Comparison of ENCODE assay signal across 16 mouse cellular contexts in the genomic region with DNA sequence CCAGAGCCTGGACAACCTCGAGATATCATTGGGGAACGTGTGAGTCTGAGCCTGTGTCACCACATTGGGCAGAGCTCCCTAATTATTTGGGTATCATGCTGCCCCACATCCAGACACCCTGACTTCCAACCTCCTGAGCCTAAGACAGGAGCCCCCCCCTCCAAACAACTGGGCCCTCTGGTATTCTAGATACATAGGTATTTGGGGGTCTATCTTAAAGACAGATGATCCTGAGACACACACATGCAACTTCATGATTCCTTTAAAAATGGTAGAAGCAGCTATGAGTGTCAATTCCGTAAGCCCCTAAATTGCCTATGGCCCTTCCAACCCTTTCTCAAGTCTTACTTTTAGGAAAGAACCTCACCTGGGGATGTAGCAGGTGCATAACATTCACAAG. TPM values are rescaled to one million over a fixed set of nuclear protein-coding genes. Genes with fewer than 3 reads are reported as not detected.
DNase-seq lines count a peak whose midpoint lies in the region; ATAC-seq and TF ChIP-seq lines count a peak whose summit lies in the region.
"Had no signal": no experiment of that assay in that cellular context is flagged by ENCODE, and none has a peak within 500 bp of the region (broad histone marks: within the 10 kb centered on the region; RNA-seq: fewer than 3 reads in every experiment).

No protein-coding gene starts in this region.

- H3K36me3 ChIP-seq in heart, embryonic 13.5 days, result peaks cover 80% of the 10 kb centered on the region
- peaks cover 90% of the 10 kb centered on the region for H3K36me3 ChIP-seq in G1E (replicated peaks)
- peaks cover 75% of the 10 kb centered on the region for H3K36me3 ChIP-seq in forebrain, embryonic 13.5 days (ENCODE audit: poor library complexity, severe bottlenecking)
- H3K36me3 ChIP-seq in midbrain, embryonic 12.5 days, result peaks cover 66% of the 10 kb centered on the region

- 47% methylated on average over 3 of the region's 3 CpGs for WGBS in heart, embryonic 13.5 days
- 65% methylated on average over 3 of the region's 3 CpGs for WGBS in forebrain, embryonic 13.5 days
- WGBS in midbrain, embryonic 12.5 days, result 69% methylated on average over 3 of the region's 3 CpGs

- H3K9ac ChIP-seq in heart, embryonic 13.5 days, result no peak overlapping the region
- H3K9ac ChIP-seq in forebrain, embryonic 13.5 days, result peak overlapping the region; percentile 6; the same call in 1 of the 2 replicates
- no peak overlapping the region for H3K9ac ChIP-seq in midbrain, embryonic 12.5 days (replicated peaks)
- H3K9ac ChIP-seq: liver, embryonic 14.5 days had no signal

- no peaks in the 10 kb centered on the region for H3K9me3 ChIP-seq in heart, embryonic 13.5 days
- peaks cover 4% of the 10 kb centered on the region; the same call in 1 of the 2 replicates for H3K9me3 ChIP-seq in G1E (replicated peaks)
- no peaks in the 10 kb centered on the region for H3K9me3 ChIP-seq in forebrain, embryonic 13.5 days (replicated peaks)
- no peaks in the 10 kb centered on the region for H3K9me3 ChIP-seq in midbrain, embryonic 12.5 days

- H3K4me1 ChIP-seq in heart, embryonic 13.5 days, result peaks cover 9% of the 10 kb centered on the region
- H3K4me1 ChIP-seq in G1E (ENCODE audit: insufficient read depth, low read depth, low read length), result peaks cover 60% of the 10 kb centered on the region
- peaks cover 16% of the 10 kb centered on the region; the same call in 1 of the 2 replicates for H3K4me1 ChIP-seq in forebrain, embryonic 13.5 days
- H3K4me1 ChIP-seq in midbrain, embryonic 12.5 days, result peaks cover 16% of the 10 kb centered on the region

- H3K4me3 ChIP-seq in heart, embryonic 13.5 days, result no peak overlapping the region
- peak overlapping the region; percentile 83; the same call in 1 of the 2 replicates for H3K4me3 ChIP-seq in G1E (ENCODE audit: low read depth, low read length)
- 0 out of 2 replicates have a peak overlapping the region, but pooled peaks have one; percentile 3 for H3K4me3 ChIP-seq in forebrain, embryonic 13.5 days
- no peak overlapping the region for H3K4me3 ChIP-seq in midbrain, embryonic 12.5 days

- no peak for ATAC-seq in heart, embryonic 13.5 days (ENCODE audit: extremely low read depth, insufficient number of reproducible peaks, low FRiP score, low TSS enrichment)
- ATAC-seq in G1E (ENCODE audit: extremely low read depth, insufficient number of reproducible peaks, low FRiP score, poor library complexity, severe bottlenecking), result no peak
- ATAC-seq in forebrain, embryonic 13.5 days, result no peak
- no peak for ATAC-seq in midbrain, embryonic 12.5 days (ENCODE audit: low FRiP score, low read depth)

- no peaks in the 10 kb centered on the region for H3K27me3 ChIP-seq in heart, embryonic 13.5 days (replicated peaks)
- H3K27me3 ChIP-seq in G1E (ENCODE audit: insufficient read depth, low read length), result no peaks in the 10 kb centered on the region
- no peaks in the 10 kb centered on the region for H3K27me3 ChIP-seq in forebrain, embryonic 13.5 days
- no peaks in the 10 kb centered on the region for H3K27me3 ChIP-seq in midbrain, embryonic 12.5 days
- H3K27me3 ChIP-seq: Patski had no signal

- DNase-seq in heart, adult 18-20 months, result no peak
- no peak for DNase-seq in G1E (ENCODE audit: low spot score)
- no peak for DNase-seq in adrenal gland, adult (ENCODE audit: inconsistent age in 2 of 2, low spot score in 1 of 2)
- DNase-seq in cerebellum, adult 11 months, result no peak
- no peak for DNase-seq in Muller cell, postnatal 12 days (ENCODE audit: inconsistent ontology term)
- DNase-seq: adrenal gland, postnatal 25 days; cerebellum, adult 9-10 months; gastrocnemius, postnatal 10 days; heart, postnatal 10 days; kidney, postnatal 10 days; thymus, adult 18-20 months had no signal

- no peak overlapping the region for H3K27ac ChIP-seq in heart, embryonic 13.5 days (replicated peaks)
- no peak overlapping the region for H3K27ac ChIP-seq in forebrain, embryonic 13.5 days
- H3K27ac ChIP-seq in midbrain, embryonic 12.5 days (replicated peaks), result no peak overlapping the region
- H3K27ac ChIP-seq: liver, embryonic 14.5 days had no signal

- no peak for TF ChIP-seq CTCF in G1E (IDR thresholded peaks at IDR 0.05; ENCODE audit: low read depth, low read length)

- peak overlapping the region; percentile 92; the same call in 1 of the 2 replicates for H3K4me2 ChIP-seq in heart, embryonic 13.5 days
- peak overlapping the region; percentile 86 for H3K4me2 ChIP-seq in forebrain, embryonic 13.5 days
- H3K4me2 ChIP-seq in midbrain, embryonic 12.5 days (replicated peaks), result peak overlapping the region; percentile 86

RNA-seq across cellular contexts. Expression of a gene that starts 1.3 kb away (rescaled TPM):
- 6.9 and 7.6 TPM in 2 replicates for polyA plus RNA-seq in heart, embryonic 13.5 days (2015; fragmentation: Nextera tagmentation; extraction: Ambion mirVana)
- total RNA-seq in heart, adult 18-20 months (2021), result 1 to 10 TPM; 4.2 to 7.4 TPM
- total RNA-seq in G1E (2014; fragmentation: Nextera tagmentation) (60.0 and 61.2 TPM in 2 replicates), G1E (2017) (45.2 and 48.0 TPM in 2 replicates)
- polyA plus RNA-seq in G1E (2012), result 53.2 and 85.2 TPM in 2 replicates
- polyA plus RNA-seq in forebrain, embryonic 13.5 days (2015; fragmentation: Nextera tagmentation; extraction: Ambion mirVana), result 24.0 and 28.6 TPM in 2 replicates
- 19.6 and 20.2 TPM in 2 replicates for polyA plus RNA-seq in midbrain, embryonic 12.5 days (2016; fragmentation: Nextera tagmentation; extraction: Ambion mirVana)

RNA-seq across cellular contexts. Expression of a gene that starts 12.4 kb away (rescaled TPM):
- polyA plus RNA-seq in heart, embryonic 13.5 days (2015; fragmentation: Nextera tagmentation; extraction: Ambion mirVana), result 0.32 and 0.34 TPM in 2 replicates
- total RNA-seq in heart, adult 18-20 months (2021), result under 1 TPM; 0.12 to 0.33 TPM
- 2.5 and 4.3 TPM in 2 replicates for total RNA-seq in G1E (2014; fragmentation: Nextera tagmentation)
- total RNA-seq in G1E (2017), result 1.5 and 1.8 TPM in 2 replicates
- polyA plus RNA-seq in G1E (2012), result 0.65 and 0.69 TPM in 2 replicates
- polyA plus RNA-seq in forebrain, embryonic 13.5 days (2015; fragmentation: Nextera tagmentation; extraction: Ambion mirVana), result 0.88 and 0.89 TPM in 2 replicates
- 0.54 and 0.65 TPM in 2 replicates for polyA plus RNA-seq in midbrain, embryonic 12.5 days (2016; fragmentation: Nextera tagmentation; extraction: Ambion mirVana)

RNA-seq across cellular contexts. Expression of a gene that starts 18.8 kb away (rescaled TPM):
- polyA plus RNA-seq in heart, embryonic 13.5 days (2015; fragmentation: Nextera tagmentation; extraction: Ambion mirVana), result 15.1 and 16.6 TPM in 2 replicates
- total RNA-seq in heart, adult 18-20 months (2021), result 10 to 100 TPM; 15.1 to 17.6 TPM
- total RNA-seq in G1E (2014; fragmentation: Nextera tagmentation), result 32.8 and 36.6 TPM in 2 replicates
- 35.3 and 35.4 TPM in 2 replicates for total RNA-seq in G1E (2017)
- polyA plus RNA-seq in G1E (2012), result 1.2 and 1.9 TPM in 2 replicates
- polyA plus RNA-seq in forebrain, embryonic 13.5 days (2015; fragmentation: Nextera tagmentation; extraction: Ambion mirVana), result 43.0 and 45.4 TPM in 2 replicates
- polyA plus RNA-seq in midbrain, embryonic 12.5 days (2016; fragmentation: Nextera tagmentation; extraction: Ambion mirVana), result 44.6 and 45.7 TPM in 2 replicates

RNA-seq across cellular contexts. Expression of a gene that starts 18.9 kb away (rescaled TPM):
- polyA plus RNA-seq in heart, embryonic 13.5 days (2015; fragmentation: Nextera tagmentation; extraction: Ambion mirVana), result 25.3 and 27.4 TPM in 2 replicates
- 10 to 100 TPM; 12.5 to 12.9 TPM for total RNA-seq in heart, adult 18-20 months (2021)
- total RNA-seq in G1E (2014; fragmentation: Nextera tagmentation) (27.8 and 29.8 TPM in 2 replicates), G1E (2017) (17.8 and 23.8 TPM in 2 replicates)
- 40.7 and 43.6 TPM in 2 replicates for polyA plus RNA-seq in G1E (2012)
- polyA plus RNA-seq in forebrain, embryonic 13.5 days (2015; fragmentation: Nextera tagmentation; extraction: Ambion mirVana), result 41.7 and 45.5 TPM in 2 replicates
- 54.8 and 55.4 TPM in 2 replicates for polyA plus RNA-seq in midbrain, embryonic 12.5 days (2016; fragmentation: Nextera tagmentation; extraction: Ambion mirVana)

RNA-seq across cellular contexts. Expression of a gene that starts 22.5 kb away (rescaled TPM):
- polyA plus RNA-seq in heart, embryonic 13.5 days (2015; fragmentation: Nextera tagmentation; extraction: Ambion mirVana), result 2.4 and 3.9 TPM in 2 replicates
- not detected for total RNA-seq in heart, adult 18-20 months (2021)
- 2.0 and 2.2 TPM in 2 replicates for total RNA-seq in G1E (2014; fragmentation: Nextera tagmentation)
- 3.7 and 4.4 TPM in 2 replicates for total RNA-seq in G1E (2017)
- 2.0 and 2.8 TPM in 2 replicates for polyA plus RNA-seq in G1E (2012)
- polyA plus RNA-seq in forebrain, embryonic 13.5 days (2015; fragmentation: Nextera tagmentation; extraction: Ambion mirVana), result 63.5 and 67.7 TPM in 2 replicates
- polyA plus RNA-seq in midbrain, embryonic 12.5 days (2016; fragmentation: Nextera tagmentation; extraction: Ambion mirVana), result 44.8 and 49.3 TPM in 2 replicates

Comparison
In these comparisons a context has a peak if more than half of its experiments do, and no peak if none do; other contexts are left out.
1. H3K4me3 ChIP-seq: peak in G1E (single experiment) and forebrain, embryonic 13.5 days (single experiment); none in heart, embryonic 13.5 days (single experiment) and midbrain, embryonic 12.5 days (single experiment).
2. Peak in every context shown above with its lines, with median percentiles within 50 percentile points of each other: H3K4me2 ChIP-seq.